Mouse (Mus musculus): ENCODE measurements around the gene Cd200r3.

Cd200r3 gene

GRCm38 (mm10) chr16:44943468-44943867, at the start of gene Cd200r3:
Gene Cd200r3, plus strand, starts transcription at chr16:44943678.
- DNase-seq (ENCODE audit: low spot score in 2 of 2): no peak

- DNase-seq (ENCODE audit: low spot score in 2 of 2): no peak
These were observed 11.5 kb upstream of the Cd200r3 start for GRCm38 (mm10) chr16:44932016-44932415.

- no peak for DNase-seq (ENCODE audit: low spot score in 2 of 2)
These were observed 8.1 kb downstream of the Cd200r3 start for GRCm38 (mm10) chr16:44951360-44952114.

- no peak for DNase-seq (ENCODE audit: low spot score in 2 of 2)
These were observed 18.8 kb downstream of the Cd200r3 start for GRCm38 (mm10) chr16:44962296-44962695.

GRCm38 (mm10) chr16:44962777-44963176, 19.3 kb downstream of the Cd200r3 start:
- no peak for DNase-seq (ENCODE audit: low spot score in 2 of 2)

- no peak for DNase-seq (ENCODE audit: low spot score in 2 of 2)
These were observed 21.3 kb downstream of the Cd200r3 start for GRCm38 (mm10) chr16:44964526-44965374.

GRCm38 (mm10) chr16:44965428-44965827, 21.9 kb downstream of the Cd200r3 start:
- DNase-seq (ENCODE audit: low spot score in 2 of 2): no peak

GRCm38 (mm10) chr16:44965890-44966289, 22.4 kb downstream of the Cd200r3 start:
- DNase-seq (ENCODE audit: low spot score in 2 of 2): no peak

- DNase-seq (ENCODE audit: low spot score in 2 of 2): no peak
These were observed 23.4 kb downstream of the Cd200r3 start for GRCm38 (mm10) chr16:44966891-44967290.

GRCm38 (mm10) chr16:44968113-44968512, 24.6 kb downstream of the Cd200r3 start:
- no peak for DNase-seq (ENCODE audit: low spot score in 2 of 2)

GRCm38 (mm10) chr16:44970925-44971324, 27.4 kb downstream of the Cd200r3 start:
- DNase-seq (ENCODE audit: low spot score in 2 of 2): no peak

- DNase-seq (ENCODE audit: low spot score in 2 of 2): no peak
These were observed 30.6 kb downstream of the Cd200r3 start for GRCm38 (mm10) chr16:44974042-44974441.

- no peak for DNase-seq (ENCODE audit: low spot score in 2 of 2)
These were observed 32.6 kb downstream of the Cd200r3 start for GRCm38 (mm10) chr16:44976081-44976480.

- no peak for DNase-seq (ENCODE audit: low spot score in 2 of 2)
These were observed 33.6 kb downstream of the Cd200r3 start for GRCm38 (mm10) chr16:44976892-44977633.

GRCm38 (mm10) chr16:44978193-44978592, 34.7 kb downstream of the Cd200r3 start:
- no peak for DNase-seq (ENCODE audit: low spot score in 2 of 2)

- DNase-seq (ENCODE audit: low spot score in 2 of 2): no peak
These were observed 35.9 kb downstream of the Cd200r3 start for GRCm38 (mm10) chr16:44979355-44979896.

GRCm38 (mm10) chr16:44982972-44983371, 39.5 kb downstream of the Cd200r3 start:
- DNase-seq (ENCODE audit: low spot score in 2 of 2): no peak

GRCm38 (mm10) chr16:44983379-44984060, 40.0 kb downstream of the Cd200r3 start:
- DNase-seq (ENCODE audit: low spot score in 2 of 2): no peak

GRCm38 (mm10) chr16:44984111-44984510, 40.6 kb downstream of the Cd200r3 start:
- DNase-seq (ENCODE audit: low spot score in 2 of 2): no peak

GRCm38 (mm10) chr16:44984925-44985324, 41.4 kb downstream of the Cd200r3 start:
- DNase-seq (ENCODE audit: low spot score in 2 of 2): no peak

- DNase-seq (ENCODE audit: low spot score in 2 of 2): no peak
These were observed 42.6 kb downstream of the Cd200r3 start for GRCm38 (mm10) chr16:44986029-44986428.

Measured in urinary bladder, postnatal 36 days (tissue).